ENCODE assay signal across 9 mouse cellular contexts in the genomic region with DNA sequence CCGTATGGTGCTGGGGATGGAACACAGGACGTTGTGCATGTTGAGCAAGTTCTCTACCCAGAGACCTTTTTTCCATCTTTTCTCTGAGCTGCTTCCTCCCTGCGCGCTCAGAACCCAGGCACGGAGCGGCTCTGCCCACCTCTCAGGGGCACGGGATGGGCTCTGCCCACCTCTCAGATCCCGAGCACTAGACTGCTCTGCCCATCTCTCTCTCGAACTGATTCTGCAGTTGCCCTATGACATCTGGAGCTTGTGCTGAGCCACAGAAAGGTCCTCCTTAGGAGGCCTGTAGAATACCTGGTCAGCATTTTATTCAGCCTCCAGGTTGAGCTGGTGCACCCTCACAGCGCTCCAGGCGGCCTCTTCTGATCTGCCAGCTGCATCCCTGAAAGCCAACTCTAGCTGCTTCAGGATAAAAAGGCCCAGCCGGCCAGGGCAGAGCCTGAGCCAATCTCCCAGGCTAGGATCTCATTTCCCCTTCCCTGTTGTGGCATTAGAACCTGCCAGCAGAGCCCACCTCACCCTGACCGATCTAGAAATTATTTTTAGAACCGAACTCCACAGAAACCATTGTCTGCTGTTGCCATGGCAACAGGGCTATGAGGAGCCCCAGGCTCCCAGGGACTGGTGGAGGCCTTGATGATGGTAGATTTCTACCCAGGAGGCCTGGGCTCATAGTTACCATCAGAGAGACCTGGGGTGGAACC. TPM values are rescaled to one million over a fixed set of nuclear protein-coding genes. Genes with fewer than 3 reads are reported as not detected.
A peak's percentile ranks its signal among the peaks of the same experiment; 100 is the strongest.
DNase-seq lines count a peak whose midpoint lies in the region; ATAC-seq and TF ChIP-seq lines count a peak whose summit lies in the region.
"Had no signal": no experiment of that assay in that cellular context is flagged by ENCODE, and none has a peak within 500 bp of the region (broad histone marks: within the 10 kb centered on the region; RNA-seq: fewer than 3 reads in every experiment).

No protein-coding gene starts in this region.

- H3K27ac ChIP-seq in embryonic facial prominence, embryonic 12.5 days, result 0 out of 2 replicates have a peak overlapping the region, but pooled peaks have one; percentile 24
- peak overlapping the region; percentile 92 for H3K27ac ChIP-seq in layer of hippocampus, adult 2 months
- peak overlapping the region; percentile 91 for H3K27ac ChIP-seq in midbrain, postnatal 0 days (ENCODE audit: low read depth, low read length)
- H3K27ac ChIP-seq: liver, embryonic 15.5 days had no signal

- no peaks in the 10 kb centered on the region for H3K27me3 ChIP-seq in embryonic facial prominence, embryonic 12.5 days
- no peaks in the 10 kb centered on the region for H3K27me3 ChIP-seq in midbrain, postnatal 0 days (ENCODE audit: insufficient read depth, low read length)
- H3K27me3 ChIP-seq: liver, embryonic 15.5 days had no signal

- H3K9me3 ChIP-seq in embryonic facial prominence, embryonic 12.5 days, result no peaks in the 10 kb centered on the region
- H3K9me3 ChIP-seq in midbrain, postnatal 0 days (ENCODE audit: low read length), result no peaks in the 10 kb centered on the region
- H3K9me3 ChIP-seq: liver, embryonic 15.5 days had no signal

- DNase-seq in cerebellum, adult 9-10 months, result peak; percentile 60
- DNase-seq in layer of hippocampus, adult 2 months (ENCODE audit: low spot score in 2 of 2), result peak; percentile 64 to 72
- peak; percentile 91 for DNase-seq in midbrain, postnatal 0 days (ENCODE audit: low spot score)
- DNase-seq in lung, postnatal 14 days, result no peak

- peak; percentile 40 for TF ChIP-seq CTCF in layer of hippocampus, adult 2 months (conservative IDR thresholded peaks at IDR 0.05)
- peak; percentile 16; the same call in 1 of the 2 replicates for TF ChIP-seq CTCF in midbrain, postnatal 0 days (IDR thresholded peaks at IDR 0.05)

- H3K36me3 ChIP-seq in embryonic facial prominence, embryonic 12.5 days, result no peaks in the 10 kb centered on the region
- H3K36me3 ChIP-seq in midbrain, postnatal 0 days (ENCODE audit: insufficient read depth, low read length), result no peaks in the 10 kb centered on the region
- H3K36me3 ChIP-seq: liver, embryonic 15.5 days had no signal

- H3K4me2 ChIP-seq in embryonic facial prominence, embryonic 12.5 days (replicated peaks), result no peak overlapping the region
- no peak overlapping the region for H3K4me2 ChIP-seq in midbrain, postnatal 0 days (ENCODE audit: low read depth, low read length, poor library complexity, severe bottlenecking)
- H3K4me2 ChIP-seq: liver, embryonic 15.5 days had no signal

- peaks cover 8% of the 10 kb centered on the region for H3K4me1 ChIP-seq in embryonic facial prominence, embryonic 12.5 days
- peaks cover 7% of the 10 kb centered on the region; the same call in 1 of the 2 replicates for H3K4me1 ChIP-seq in midbrain, postnatal 0 days (ENCODE audit: insufficient read depth, low read length)
- H3K4me1 ChIP-seq: liver, embryonic 15.5 days had no signal

- H3K4me3 ChIP-seq in embryonic facial prominence, embryonic 12.5 days, result no peak overlapping the region
- peak overlapping the region; percentile 24; the same call in 1 of the 2 replicates for H3K4me3 ChIP-seq in layer of hippocampus, adult 2 months
- H3K4me3 ChIP-seq in midbrain, postnatal 0 days (ENCODE audit: low read depth, low read length), result no peak overlapping the region
- H3K4me3 ChIP-seq: liver, embryonic 15.5 days had no signal

- no peak for ATAC-seq in cerebellum, adult (ENCODE audit: insufficient number of reproducible peaks, low FRiP score, low TSS enrichment)
- ATAC-seq in embryonic facial prominence, embryonic 12.5 days (ENCODE audit: insufficient number of reproducible peaks, insufficient read depth, low FRiP score, low TSS enrichment), result no peak
- peak; percentile 80 for ATAC-seq in midbrain, postnatal 0 days (ENCODE audit: low FRiP score)
- ATAC-seq in activated CD4-positive, CD25-positive, alpha-beta regulatory T cell, adult 4 months, result no peak
- ATAC-seq in CD4-positive, CD25-positive, alpha-beta regulatory T cell, adult 4 months, result no peak

- 51% methylated on average over 14 of the region's 14 CpGs for WGBS in embryonic facial prominence, embryonic 12.5 days
- 46% methylated on average over 14 of the region's 14 CpGs for WGBS in midbrain, postnatal 0 days

- H3K9ac ChIP-seq in embryonic facial prominence, embryonic 12.5 days, result no peak overlapping the region
- peak overlapping the region; percentile 33; the same call in 1 of the 2 replicates for H3K9ac ChIP-seq in midbrain, postnatal 0 days (replicated peaks; ENCODE audit: low read length, poor library complexity, severe bottlenecking)
- H3K9ac ChIP-seq: liver, embryonic 15.5 days had no signal

RNA-seq across cellular contexts. Expression of a gene that starts 34.9 kb away (rescaled TPM):
- 20.0 and 21.2 TPM in 2 replicates for polyA plus RNA-seq in embryonic facial prominence, embryonic 12.5 days (2016; fragmentation: Nextera tagmentation; extraction: Ambion mirVana)
- 10 to 100 TPM; 92.5 to 93.2 TPM for total RNA-seq in layer of hippocampus, adult 2 months (2021)
- 66.5 and 68.5 TPM in 2 replicates for total RNA-seq in midbrain, postnatal 0 days (2014; rRNA removed)
- 11.5 and 16.9 TPM in 2 replicates for polyA plus RNA-seq in midbrain, postnatal 0 days (2015; fragmentation: Nextera tagmentation; extraction: Ambion mirVana)
- polyA plus RNA-seq in activated CD4-positive, CD25-positive, alpha-beta regulatory T cell, adult 4 months (2017; shearing (Covaris generic)), result under 1 TPM in 1 of 2 experiments, not detected in 1; 0.21 TPM
- polyA plus RNA-seq in CD4-positive, CD25-positive, alpha-beta regulatory T cell, adult 4 months (2017; shearing (Covaris generic)), result under 1 TPM; 0.17 to 0.46 TPM

RNA-seq across cellular contexts. Expression of a gene that starts 41.8 kb away (rescaled TPM):
- polyA plus RNA-seq in embryonic facial prominence, embryonic 12.5 days (2016; fragmentation: Nextera tagmentation; extraction: Ambion mirVana), result 6.7 and 8.6 TPM in 2 replicates
- total RNA-seq in layer of hippocampus, adult 2 months (2021), result 100 to 1,000 TPM; 318 to 346 TPM
- total RNA-seq in midbrain, postnatal 0 days (2014; rRNA removed), result 63.2 and 70.2 TPM in 2 replicates
- polyA plus RNA-seq in midbrain, postnatal 0 days (2015; fragmentation: Nextera tagmentation; extraction: Ambion mirVana), result 109 and 110 TPM in 2 replicates
- under 1 TPM in 1 of 2 experiments, not detected in 1; 0.12 TPM for polyA plus RNA-seq in activated CD4-positive, CD25-positive, alpha-beta regulatory T cell, adult 4 months (2017; shearing (Covaris generic))
- under 1 TPM in 1 of 2 experiments, not detected in 1; 0.12 TPM for polyA plus RNA-seq in CD4-positive, CD25-positive, alpha-beta regulatory T cell, adult 4 months (2017; shearing (Covaris generic))

Comparison
In these comparisons a context has a peak if more than half of its experiments do, and no peak if none do; other contexts are left out.
1. H3K27ac ChIP-seq: peak in every context shown above with its lines; median percentile 92 in layer of hippocampus, adult 2 months; 91 in midbrain, postnatal 0 days; 24 in embryonic facial prominence, embryonic 12.5 days.
2. RNA of a gene that starts 41.8 kb away (polyA plus RNA-seq): 109 to 110 TPM in midbrain, postnatal 0 days; 6.7 to 8.6 TPM in embryonic facial prominence, embryonic 12.5 days, 0.12 TPM in CD4-positive, CD25-positive, alpha-beta regulatory T cell, adult 4 months and 0.12 TPM in activated CD4-positive, CD25-positive, alpha-beta regulatory T cell, adult 4 months; every median in the first group is over 10 times any median in the second.